Mouse (Mus musculus): ENCODE data around the gene Slc34a3. TPM values are rescaled to one million over a fixed set of nuclear protein-coding genes. Genes with fewer than 3 reads are reported as not detected.

Gene Slc34a3
- not detected for polyA plus RNA-seq (2015; fragmentation: Illumina TruSeq; extraction: RNeasy Lipid Tissue Mini Kit (QIAGEN cat#74804); ENCODE audit: low read depth, low replicate concordance)

GRCm38 (mm10) chr2:25234050-25234449 lies at the start of gene Slc34a3:
Gene Slc34a3, minus strand, starts transcription at chr2:25234364.

GRCm38 (mm10) chr2:25271827-25272511 lies 37.8 kb upstream of the Slc34a3 start, which contains the start of the genes Ssna1 and Anapc2:
Gene Ssna1, minus strand, starts transcription at chr2:25272438.
Gene Anapc2, plus strand, starts transcription at chr2:25272478.

DNA sequence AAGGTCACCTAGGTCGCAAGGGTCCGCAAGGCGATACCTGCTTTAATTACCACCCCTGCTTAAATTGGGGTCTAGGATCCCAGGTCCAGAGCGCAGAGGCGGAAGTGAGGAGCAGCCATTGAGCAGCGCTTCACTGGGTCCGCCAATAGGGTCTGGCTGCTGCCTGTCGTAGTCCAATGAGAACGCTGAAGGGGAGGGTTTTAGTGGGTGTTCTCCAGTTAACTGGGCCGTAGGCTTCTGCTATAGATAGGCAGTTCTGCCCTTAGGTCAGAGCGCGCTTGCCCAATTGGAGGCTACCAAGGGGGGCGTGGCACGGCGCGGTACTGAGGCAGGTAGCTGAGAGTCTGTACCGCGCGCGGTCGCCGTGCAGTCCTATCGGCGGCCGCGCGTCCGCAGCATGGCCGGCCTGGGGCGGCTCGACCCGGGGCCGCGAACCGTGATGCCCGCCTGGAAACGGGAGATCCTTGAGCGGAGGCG lies 28.2 kb upstream of the Slc34a3 start, which contains the start of gene Tprn:
TSS of gene Tprn (plus strand) at position 328 of the 477 bp plus-strand sequence.

DNA sequence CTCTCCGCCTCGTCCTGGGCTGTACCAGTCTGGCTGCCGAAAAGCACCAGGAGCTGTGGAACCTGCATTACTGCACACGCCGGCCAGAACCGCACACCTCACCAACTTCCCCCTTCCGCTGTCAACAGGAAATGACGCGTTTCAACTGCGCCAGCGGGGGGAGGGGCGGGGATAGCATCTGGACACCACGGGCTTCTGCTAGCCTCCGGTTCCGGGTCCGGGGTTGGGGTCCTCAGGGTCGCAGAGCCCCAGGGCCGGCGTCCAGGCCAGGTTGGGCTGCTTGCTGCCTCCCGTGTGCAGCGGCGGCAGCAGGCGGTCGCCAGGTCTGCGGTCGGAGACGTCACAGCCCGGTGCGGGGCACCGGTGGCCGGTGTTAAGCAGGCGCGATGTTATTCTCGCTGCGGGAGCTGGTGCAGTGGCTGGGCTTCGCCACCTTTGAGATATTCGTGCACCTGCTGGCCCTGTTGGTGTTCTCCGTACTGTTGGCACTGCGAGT lies 21.2 kb upstream of the Slc34a3 start, which contains the start of gene Tmem203:
TSS of gene Tmem203 (plus strand) at position 156 of the 496 bp plus-strand sequence.

DNA sequence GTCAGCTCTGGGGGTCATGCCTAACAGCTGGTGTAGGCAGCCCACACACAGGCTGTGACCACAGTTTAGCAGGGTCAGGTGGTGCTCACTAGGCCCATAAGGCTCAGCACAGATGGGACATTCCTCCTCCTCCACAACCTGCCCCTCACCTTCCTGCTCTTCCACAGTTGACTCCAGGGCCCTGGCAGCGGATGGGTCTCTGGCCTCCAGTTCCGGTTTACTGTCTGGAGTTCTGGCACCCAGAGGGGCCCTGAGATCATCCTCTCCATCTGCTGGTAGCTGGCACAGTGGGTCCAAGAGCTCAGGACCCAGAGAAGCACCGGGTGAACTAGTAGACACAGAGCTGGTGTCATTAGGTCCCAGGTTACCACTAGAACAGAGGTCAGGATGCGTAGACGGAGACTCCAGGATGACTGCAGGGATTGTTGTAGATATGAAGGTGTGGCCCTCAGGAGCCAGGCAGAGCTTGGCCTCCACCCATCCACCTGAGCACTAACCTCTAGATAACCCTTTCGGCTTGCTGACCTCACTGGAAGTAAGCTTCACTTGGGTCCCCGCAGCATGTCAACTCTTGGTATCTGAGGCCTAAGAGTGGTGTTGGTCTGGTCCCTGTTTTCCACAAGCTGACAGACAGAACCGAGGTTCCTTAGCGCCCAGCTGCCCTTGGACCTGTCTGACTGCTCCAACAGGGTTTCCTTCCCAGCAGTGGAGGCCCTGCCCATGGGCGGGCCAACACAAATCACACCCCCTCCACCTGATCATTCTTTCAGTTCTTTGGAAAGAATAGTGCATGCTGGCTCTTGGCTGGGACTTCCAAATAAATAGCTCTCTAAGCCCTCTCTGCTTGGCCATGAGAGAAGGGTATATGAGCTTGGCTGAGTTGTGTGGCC lies 12.3 kb upstream of the Slc34a3 start, which contains the start of gene AL732309.1:
TSS of gene AL732309.1 (minus strand) at position 681 of the 890 bp plus-strand sequence.

GRCm38 (mm10) chr2:25242101-25242506 lies 7.9 kb upstream of the Slc34a3 start, which contains the start of the genes Rnf208 and Cysrt1:
Gene Rnf208, plus strand, starts transcription at chr2:25242255.
Gene Cysrt1, minus strand, starts transcription at chr2:25242452.

GRCm38 (mm10) chr2:25236614-25237013 lies 2.5 kb upstream of the Slc34a3 start, which contains the start of gene Rnf224:
Gene Rnf224, minus strand, starts transcription at chr2:25236787.

GRCm38 (mm10) chr2:25224492-25224765 lies 9.7 kb downstream of the Slc34a3 start, which contains the start of gene Tubb4b:
Gene Tubb4b, minus strand, starts transcription at chr2:25224702.

GRCm38 (mm10) chr2:25218445-25218844 lies 15.7 kb downstream of the Slc34a3 start, which contains the start of gene Fam166a:
Gene Fam166a, plus strand, starts transcription at chr2:25218745.

DNA sequence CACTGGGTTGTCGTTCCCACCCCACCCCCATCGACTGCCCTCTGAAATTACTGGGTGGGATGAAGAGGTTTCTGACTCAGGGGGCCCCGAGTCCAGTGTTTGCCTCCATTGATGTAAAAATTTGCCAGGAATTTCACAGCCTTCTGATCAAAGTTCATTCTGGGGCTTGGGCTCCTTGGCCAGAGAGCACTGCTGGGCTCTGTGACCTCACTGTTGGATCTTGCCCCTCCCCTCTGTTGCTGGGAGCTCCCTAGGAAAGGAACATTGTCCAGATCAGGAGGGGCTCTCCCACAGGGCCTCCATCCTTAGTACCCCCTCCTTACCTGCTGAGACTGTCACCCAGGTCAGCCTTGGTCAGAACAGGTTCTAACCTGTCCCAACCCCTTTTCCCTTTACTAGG lies 19.7 kb downstream of the Slc34a3 start, which contains the start of gene Stpg3:
TSS of gene Stpg3 (minus strand) at position 194 of the 400 bp plus-strand sequence.

GRCm38 (mm10) chr2:25211121-25211670 lies 23.0 kb downstream of the Slc34a3 start, which contains the start of gene Nelfb:
Gene Nelfb, minus strand, starts transcription at chr2:25211489.

DNA sequence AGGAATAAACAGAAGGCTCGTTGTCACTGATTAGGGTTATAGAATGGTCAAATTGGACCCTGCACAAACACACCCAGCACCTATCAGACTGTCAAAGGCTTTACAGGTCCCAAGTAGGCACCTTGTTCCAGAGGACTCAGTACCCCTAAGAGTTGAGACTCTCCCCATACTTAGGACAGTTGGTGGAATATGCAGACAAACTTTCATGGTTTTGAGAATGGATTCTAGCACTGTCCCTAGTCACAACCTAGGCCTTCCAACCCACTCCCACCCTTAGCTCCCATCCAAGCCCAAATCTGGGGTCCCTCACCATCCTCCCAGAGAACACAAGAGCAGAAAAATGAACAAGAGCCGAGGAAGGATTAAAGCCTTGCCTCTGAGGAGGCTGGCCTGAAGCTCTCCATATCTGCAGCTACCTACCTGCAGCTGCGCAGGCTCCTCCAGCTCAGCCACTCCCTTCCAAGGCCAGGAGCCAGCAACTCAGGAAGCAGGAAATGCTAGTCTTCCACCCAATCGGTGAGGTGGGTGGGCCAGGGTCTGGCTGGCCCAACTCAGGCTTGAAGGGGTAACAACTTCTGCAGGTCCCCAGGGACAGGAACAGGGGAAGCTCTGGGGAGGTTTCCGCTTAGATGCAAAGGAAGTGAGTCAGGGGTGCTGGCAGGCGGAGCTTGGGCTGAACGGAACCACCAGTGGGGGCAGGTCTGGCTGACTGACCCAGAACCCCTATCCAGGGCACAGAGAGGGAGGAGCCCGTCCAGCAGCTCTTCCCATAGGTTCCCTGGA lies 37.8 kb downstream of the Slc34a3 start, which contains the start of gene Tor4a:
TSS of gene Tor4a (minus strand) at position 715 of the 783 bp plus-strand sequence.

DNA sequence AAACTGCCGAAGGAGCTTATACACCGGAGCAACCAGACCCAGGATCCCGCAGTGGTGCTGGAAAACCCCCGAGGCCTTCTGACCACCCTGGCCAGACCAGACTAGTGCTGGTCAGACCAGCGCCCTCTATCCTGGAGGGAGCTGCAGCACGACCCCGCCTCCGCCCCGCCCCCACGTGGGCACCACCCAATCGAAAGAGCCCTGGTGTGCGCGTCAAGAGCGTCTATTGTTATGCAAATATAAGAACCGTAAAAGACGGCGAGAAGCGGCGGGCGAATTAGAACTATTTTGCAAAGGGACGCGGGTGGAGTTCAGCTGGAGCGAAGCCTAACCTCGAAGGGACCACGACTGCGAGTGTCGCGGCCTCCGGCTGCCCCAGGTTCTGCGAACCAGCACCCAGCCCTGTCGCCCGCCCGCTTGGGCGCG lies 53.7 kb downstream of the Slc34a3 start, which contains the start of gene Nrarp:
TSS of gene Nrarp (plus strand) at position 281 of the 426 bp plus-strand sequence.

Other genes with a start within 250 kb of the Slc34a3 start
- 429 TPM for gene Nsmf, start 180.0 kb downstream of the Slc34a3 start, polyA plus RNA-seq (2015; fragmentation: Illumina TruSeq; extraction: RNeasy Lipid Tissue Mini Kit (QIAGEN cat#74804); ENCODE audit: low read depth, low replicate concordance)
- gene Entpd8, start 154.1 kb downstream of the Slc34a3 start, polyA plus RNA-seq (2015; fragmentation: Illumina TruSeq; extraction: RNeasy Lipid Tissue Mini Kit (QIAGEN cat#74804); ENCODE audit: low read depth, low replicate concordance), result not detected
- gene Noxa1, start 139.2 kb downstream of the Slc34a3 start, polyA plus RNA-seq (2015; fragmentation: Illumina TruSeq; extraction: RNeasy Lipid Tissue Mini Kit (QIAGEN cat#74804); ENCODE audit: low read depth, low replicate concordance), result not detected
- 13.6 TPM for gene Nrarp, start 53.6 kb downstream of the Slc34a3 start, polyA plus RNA-seq (2015; fragmentation: Illumina TruSeq; extraction: RNeasy Lipid Tissue Mini Kit (QIAGEN cat#74804); ENCODE audit: low read depth, low replicate concordance)
- gene Tor4a, start 37.5 kb downstream of the Slc34a3 start, polyA plus RNA-seq (2015; fragmentation: Illumina TruSeq; extraction: RNeasy Lipid Tissue Mini Kit (QIAGEN cat#74804); ENCODE audit: low read depth, low replicate concordance), result 2.9 TPM
- gene Nelfb, start 22.9 kb downstream of the Slc34a3 start, polyA plus RNA-seq (2015; fragmentation: Illumina TruSeq; extraction: RNeasy Lipid Tissue Mini Kit (QIAGEN cat#74804); ENCODE audit: low read depth, low replicate concordance), result 47.7 TPM
- gene Stpg3, start 19.7 kb downstream of the Slc34a3 start, polyA plus RNA-seq (2015; fragmentation: Illumina TruSeq; extraction: RNeasy Lipid Tissue Mini Kit (QIAGEN cat#74804); ENCODE audit: low read depth, low replicate concordance), result not detected
- not detected for gene Fam166a, start 15.6 kb downstream of the Slc34a3 start, polyA plus RNA-seq (2015; fragmentation: Illumina TruSeq; extraction: RNeasy Lipid Tissue Mini Kit (QIAGEN cat#74804); ENCODE audit: low read depth, low replicate concordance)
- gene Tubb4b, start 9.7 kb downstream of the Slc34a3 start, polyA plus RNA-seq (2015; fragmentation: Illumina TruSeq; extraction: RNeasy Lipid Tissue Mini Kit (QIAGEN cat#74804); ENCODE audit: low read depth, low replicate concordance), result 563 TPM
- gene Rnf224, start 2.4 kb upstream of the Slc34a3 start, polyA plus RNA-seq (2015; fragmentation: Illumina TruSeq; extraction: RNeasy Lipid Tissue Mini Kit (QIAGEN cat#74804); ENCODE audit: low read depth, low replicate concordance), result not detected
- 180 TPM for gene Rnf208, start 7.9 kb upstream of the Slc34a3 start, polyA plus RNA-seq (2015; fragmentation: Illumina TruSeq; extraction: RNeasy Lipid Tissue Mini Kit (QIAGEN cat#74804); ENCODE audit: low read depth, low replicate concordance)
- not detected for gene Cysrt1, start 8.1 kb upstream of the Slc34a3 start, polyA plus RNA-seq (2015; fragmentation: Illumina TruSeq; extraction: RNeasy Lipid Tissue Mini Kit (QIAGEN cat#74804); ENCODE audit: low read depth, low replicate concordance)
- gene AL732309.1, start 12.5 kb upstream of the Slc34a3 start, polyA plus RNA-seq (2015; fragmentation: Illumina TruSeq; extraction: RNeasy Lipid Tissue Mini Kit (QIAGEN cat#74804); ENCODE audit: low read depth, low replicate concordance), result 6.7 TPM
- 19.6 TPM for gene Tmem203, start 21.1 kb upstream of the Slc34a3 start, polyA plus RNA-seq (2015; fragmentation: Illumina TruSeq; extraction: RNeasy Lipid Tissue Mini Kit (QIAGEN cat#74804); ENCODE audit: low read depth, low replicate concordance)
- 23.4 TPM for gene Tprn, start 28.3 kb upstream of the Slc34a3 start, polyA plus RNA-seq (2015; fragmentation: Illumina TruSeq; extraction: RNeasy Lipid Tissue Mini Kit (QIAGEN cat#74804); ENCODE audit: low read depth, low replicate concordance)
- 92.1 TPM for gene Ssna1, start 38.1 kb upstream of the Slc34a3 start, polyA plus RNA-seq (2015; fragmentation: Illumina TruSeq; extraction: RNeasy Lipid Tissue Mini Kit (QIAGEN cat#74804); ENCODE audit: low read depth, low replicate concordance)
- gene Anapc2, start 38.1 kb upstream of the Slc34a3 start, polyA plus RNA-seq (2015; fragmentation: Illumina TruSeq; extraction: RNeasy Lipid Tissue Mini Kit (QIAGEN cat#74804); ENCODE audit: low read depth, low replicate concordance), result 89.9 TPM
- gene Tmem210, start 53.8 kb upstream of the Slc34a3 start, polyA plus RNA-seq (2015; fragmentation: Illumina TruSeq; extraction: RNeasy Lipid Tissue Mini Kit (QIAGEN cat#74804); ENCODE audit: low read depth, low replicate concordance), result not detected
- not detected for gene Lrrc26, start 55.6 kb upstream of the Slc34a3 start, polyA plus RNA-seq (2015; fragmentation: Illumina TruSeq; extraction: RNeasy Lipid Tissue Mini Kit (QIAGEN cat#74804); ENCODE audit: low read depth, low replicate concordance)
- gene Grin1, start 84.8 kb upstream of the Slc34a3 start, polyA plus RNA-seq (2015; fragmentation: Illumina TruSeq; extraction: RNeasy Lipid Tissue Mini Kit (QIAGEN cat#74804); ENCODE audit: low read depth, low replicate concordance), result 267 TPM
- gene Man1b1, start 98.0 kb upstream of the Slc34a3 start, polyA plus RNA-seq (2015; fragmentation: Illumina TruSeq; extraction: RNeasy Lipid Tissue Mini Kit (QIAGEN cat#74804); ENCODE audit: low read depth, low replicate concordance), result 51.8 TPM
- 38.1 TPM for gene Dpp7, start 122.0 kb upstream of the Slc34a3 start, polyA plus RNA-seq (2015; fragmentation: Illumina TruSeq; extraction: RNeasy Lipid Tissue Mini Kit (QIAGEN cat#74804); ENCODE audit: low read depth, low replicate concordance)
- 27.2 TPM for gene Uap1l1, start 131.3 kb upstream of the Slc34a3 start, polyA plus RNA-seq (2015; fragmentation: Illumina TruSeq; extraction: RNeasy Lipid Tissue Mini Kit (QIAGEN cat#74804); ENCODE audit: low read depth, low replicate concordance)
- gene Sapcd2, start 138.0 kb upstream of the Slc34a3 start, polyA plus RNA-seq (2015; fragmentation: Illumina TruSeq; extraction: RNeasy Lipid Tissue Mini Kit (QIAGEN cat#74804); ENCODE audit: low read depth, low replicate concordance), result 2.5 TPM
- gene Entpd2, start 161.5 kb upstream of the Slc34a3 start, polyA plus RNA-seq (2015; fragmentation: Illumina TruSeq; extraction: RNeasy Lipid Tissue Mini Kit (QIAGEN cat#74804); ENCODE audit: low read depth, low replicate concordance), result 11.2 TPM
- 274 TPM for gene Npdc1, start 165.0 kb upstream of the Slc34a3 start, polyA plus RNA-seq (2015; fragmentation: Illumina TruSeq; extraction: RNeasy Lipid Tissue Mini Kit (QIAGEN cat#74804); ENCODE audit: low read depth, low replicate concordance)
- gene Fut7, start 188.9 kb upstream of the Slc34a3 start, polyA plus RNA-seq (2015; fragmentation: Illumina TruSeq; extraction: RNeasy Lipid Tissue Mini Kit (QIAGEN cat#74804); ENCODE audit: low read depth, low replicate concordance), result 1.1 TPM
- 105 TPM for gene Abca2, start 194.3 kb upstream of the Slc34a3 start, polyA plus RNA-seq (2015; fragmentation: Illumina TruSeq; extraction: RNeasy Lipid Tissue Mini Kit (QIAGEN cat#74804); ENCODE audit: low read depth, low replicate concordance)
- gene Clic3, start 222.5 kb upstream of the Slc34a3 start, polyA plus RNA-seq (2015; fragmentation: Illumina TruSeq; extraction: RNeasy Lipid Tissue Mini Kit (QIAGEN cat#74804); ENCODE audit: low read depth, low replicate concordance), result not detected
- 96.2 TPM for gene Paxx, start 226.7 kb upstream of the Slc34a3 start, polyA plus RNA-seq (2015; fragmentation: Illumina TruSeq; extraction: RNeasy Lipid Tissue Mini Kit (QIAGEN cat#74804); ENCODE audit: low read depth, low replicate concordance)
- gene Ptgds, start 235.7 kb upstream of the Slc34a3 start, polyA plus RNA-seq (2015; fragmentation: Illumina TruSeq; extraction: RNeasy Lipid Tissue Mini Kit (QIAGEN cat#74804); ENCODE audit: low read depth, low replicate concordance), result 2,295 TPM

Data from brain, adult 10 weeks (tissue).